Mouse (Mus musculus): Measurements from ENCODE around the gene Nubpl. TPM values are rescaled to one million over a fixed set of nuclear protein-coding genes. Genes with fewer than 3 reads are reported as not detected.

Gene Nubpl
- total RNA-seq, 2 experiments from 2014 or later, result 4.2 to 5.0 TPM

DNA sequence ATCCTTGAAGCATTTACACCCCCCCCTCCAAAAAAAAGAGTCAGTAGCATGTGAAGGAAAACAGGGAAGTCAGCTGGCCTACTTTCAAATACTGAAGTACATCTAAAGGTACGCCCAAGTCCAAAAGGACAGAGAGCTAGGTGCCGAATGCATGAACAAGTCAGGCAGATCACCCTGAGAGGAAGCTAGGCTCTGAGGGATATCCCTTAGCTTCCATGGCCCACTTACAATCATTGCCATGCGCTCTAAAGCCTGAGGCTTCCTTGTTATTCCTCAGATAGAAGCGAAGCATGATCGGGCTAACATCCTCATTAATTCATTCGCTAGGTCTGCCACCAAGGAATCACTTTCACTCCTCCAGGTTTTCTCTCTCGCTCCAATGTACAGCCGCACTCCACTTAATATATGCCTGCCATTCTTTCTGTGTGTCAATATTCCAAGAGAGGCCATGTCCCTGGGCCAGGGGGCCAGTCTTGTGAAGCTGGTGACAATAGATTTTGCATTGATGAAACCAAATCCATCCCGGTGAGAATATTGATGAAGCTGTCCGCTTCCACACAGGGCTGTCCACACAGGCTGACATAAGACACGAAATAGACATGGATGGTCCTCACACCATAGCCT lies 237.7 kb downstream of the Nubpl start:
- DNase-seq, result no peak

DNA sequence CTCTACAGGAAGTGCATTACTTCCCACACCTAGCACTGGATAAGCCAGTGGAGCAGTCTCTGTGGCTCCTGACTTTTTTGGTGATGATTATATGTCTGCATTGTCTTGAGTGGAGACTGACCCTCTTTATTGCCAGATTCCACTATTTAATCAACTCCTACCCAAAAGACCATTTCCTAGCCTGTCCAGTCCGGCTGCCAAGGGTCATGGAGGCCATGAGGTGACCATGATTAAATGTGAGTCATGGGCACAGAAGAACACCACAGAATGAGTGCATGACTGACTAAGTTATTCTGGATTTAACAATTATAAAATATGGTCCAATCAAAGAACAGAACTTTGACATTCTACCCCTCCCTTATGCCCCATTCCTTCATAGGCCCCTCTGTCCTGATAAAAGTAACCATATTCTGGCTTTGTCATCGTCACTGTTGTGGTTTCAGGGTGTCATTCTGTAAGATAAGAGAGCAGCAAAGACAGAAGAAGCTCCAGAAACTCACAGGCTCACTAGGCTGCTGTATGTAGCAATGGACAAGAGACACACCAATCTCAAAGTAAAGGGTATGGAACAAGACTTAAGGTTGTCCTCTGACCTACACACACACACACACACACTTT lies 240.7 kb downstream of the Nubpl start:
- no peak for DNase-seq

DNA sequence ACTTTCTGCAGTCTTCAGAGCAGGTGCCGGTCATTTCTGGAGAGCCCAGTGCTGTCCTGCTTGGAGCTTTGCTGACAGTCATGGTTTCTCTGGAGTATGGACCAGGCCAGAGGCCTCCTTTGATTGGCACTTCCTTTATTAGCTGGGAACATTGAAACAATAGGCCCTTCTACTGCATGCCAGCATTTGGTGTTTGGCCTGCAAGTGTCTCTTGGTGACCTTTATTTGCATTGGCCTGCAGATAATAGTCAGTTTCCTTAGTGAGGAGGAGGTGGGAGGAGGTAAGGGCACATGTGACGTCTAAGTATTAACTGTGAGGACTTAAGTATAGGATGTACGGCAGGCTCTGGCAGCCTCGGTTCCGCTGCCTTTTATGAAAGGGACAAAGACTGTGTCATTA lies 249.1 kb downstream of the Nubpl start:
- no peak for DNase-seq

DNA sequence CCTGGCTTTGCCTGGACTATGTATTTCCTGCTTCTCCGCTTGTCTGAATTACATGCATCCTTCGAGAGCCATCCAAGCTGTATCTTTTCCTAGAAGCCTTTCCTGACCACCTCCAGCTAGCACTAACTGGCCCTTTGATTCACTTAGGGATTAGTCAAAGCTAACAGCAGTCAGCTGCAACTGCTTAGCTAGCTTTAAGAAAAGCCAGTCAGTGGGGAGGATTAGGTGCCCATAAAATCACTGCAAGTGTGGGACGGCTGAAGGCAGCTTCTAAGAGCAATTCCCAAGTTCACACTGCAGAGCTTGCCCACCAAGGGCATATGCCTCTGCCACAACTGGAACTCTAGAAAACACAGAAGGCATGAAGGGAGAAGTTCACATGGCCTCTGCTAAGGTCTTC lies 252.7 kb downstream of the Nubpl start:
- no peak for DNase-seq

DNA sequence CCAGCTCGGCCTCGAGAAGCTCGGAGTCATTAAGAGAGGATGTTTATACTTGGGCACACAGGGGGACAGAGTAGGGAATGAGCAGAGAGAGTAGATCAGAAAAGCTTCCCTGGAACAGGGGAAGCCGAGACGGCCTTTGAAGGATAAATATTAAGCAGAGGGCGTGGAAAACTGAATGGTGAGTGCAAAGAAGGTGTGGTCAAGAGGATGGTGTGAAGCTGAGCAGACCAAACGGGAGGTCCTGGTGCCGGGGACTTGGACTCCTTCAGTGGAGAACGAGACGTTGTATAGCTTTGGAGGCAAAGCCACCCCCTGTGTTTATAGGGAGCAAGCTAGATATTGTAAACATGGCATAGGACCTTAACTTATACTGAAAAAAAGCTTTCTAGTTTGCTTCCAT lies 261.9 kb downstream of the Nubpl start:
- no peak for DNase-seq

DNA sequence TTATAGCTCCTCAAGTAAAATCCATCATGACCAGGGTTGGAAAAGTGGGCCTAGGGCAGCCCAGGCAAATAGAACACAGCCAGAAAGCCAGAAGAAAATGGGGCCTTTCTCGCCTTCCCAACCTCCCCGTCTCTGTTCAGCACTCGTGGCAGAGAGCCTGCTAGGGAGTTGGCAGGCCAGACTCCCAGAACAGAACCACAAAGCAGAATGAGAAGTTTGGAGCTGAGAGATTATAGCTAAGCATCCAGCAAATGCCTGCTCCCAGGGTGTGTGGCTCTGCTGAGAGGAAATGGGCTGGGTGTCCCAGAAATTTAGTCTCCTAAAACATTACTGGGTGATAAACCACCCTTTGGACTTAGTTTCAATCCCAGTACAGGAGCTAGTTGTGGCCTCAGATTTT lies 262.6 kb downstream of the Nubpl start:
- no peak for DNase-seq

DNA sequence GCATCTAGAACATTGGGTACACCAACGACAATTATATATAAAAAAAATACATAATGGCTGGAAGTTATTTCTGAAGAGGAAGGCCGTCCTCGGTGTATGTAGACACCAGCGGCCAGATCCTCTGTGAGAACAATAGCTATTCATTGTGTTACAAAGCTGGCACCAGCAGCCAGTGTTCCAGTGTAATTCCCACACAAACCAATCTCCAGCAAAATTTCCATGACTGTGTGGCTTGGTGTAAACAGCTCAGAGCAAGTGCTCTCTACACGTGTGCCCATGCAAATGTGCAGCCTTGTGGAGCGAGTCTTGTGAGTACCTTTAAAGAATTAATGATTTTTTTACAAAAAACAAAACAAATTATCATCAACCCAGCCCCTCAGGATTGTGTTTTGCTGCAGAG lies 263.7 kb downstream of the Nubpl start:
- no peak for DNase-seq

Other genes with a start within 250 kb of the Nubpl start
- 10 to 100 TPM; 14.8 to 19.5 TPM for gene Heatr5a, start 126.4 kb upstream of the Nubpl start, total RNA-seq (2021)
- gene Dtd2, start 91.2 kb upstream of the Nubpl start, total RNA-seq (2021), result 1 to 10 TPM; 3.9 to 4.0 TPM
- gene Gpr33, start 69.7 kb upstream of the Nubpl start, total RNA-seq (2021), result not detected

All from gastrocnemius, postnatal 25 days (tissue).